Mouse (Mus musculus) midbrain, embryonic 14.5 days (tissue): Measurements from ENCODE around the gene Fgl2. TPM values are rescaled to one million over a fixed set of nuclear protein-coding genes. Genes with fewer than 3 reads are reported as not detected.

Experiments
- ATAC-seq: fragments of 200-750 bp; cut with Nextera tagmentation; 2 replicates; pipeline ENCODE4 v1.8.0; 2017; ENCODE audit warnings: moderate number of reproducible peaks, moderate library complexity; ENCODE audit not compliant: low FRiP score, low TSS enrichment
- DNase-seq: peaks from one replicate; pipeline ENCODE4 v3.0.0-alpha.2; 2015
- H3K27ac ChIP-seq: fragments of 300-500 bp; sonication (generic); replicated peaks from 2 replicates; pipeline ENCODE4 v1.5.1; 2014; ENCODE audit warnings: mild to moderate bottlenecking, low read depth, low read length, moderate library complexity
- H3K27me3 ChIP-seq: fragments of 300-500 bp; sonication (generic); 2 replicates; pipeline ENCODE4 v1.6.1; 2014; ENCODE audit warnings: low read length, control low read depth, mixed read lengths; ENCODE audit not compliant: control insufficient read depth, insufficient read depth
- H3K36me3 ChIP-seq: fragments of 300-500 bp; sonication (generic); 2 replicates; pipeline ENCODE4 v1.6.1; 2014; ENCODE audit warnings: low read length, control low read depth; ENCODE audit not compliant: control insufficient read depth, insufficient read depth
- H3K4me1 ChIP-seq: fragments of 300-500 bp; sonication (generic); 2 replicates; pipeline ENCODE4 v1.6.1; 2014; ENCODE audit warnings: mild to moderate bottlenecking, antibody characterized with exemption, low read length, control low read depth; ENCODE audit not compliant: control insufficient read depth, insufficient read depth
- H3K4me2 ChIP-seq: fragments of 300-500 bp; sonication (generic); 2 replicates; pipeline ENCODE4 v1.6.1; 2014; ENCODE audit warnings: mild to moderate bottlenecking, low read length, moderate library complexity
- H3K4me3 ChIP-seq: fragments of 300-500 bp; sonication (generic); replicated peaks from 2 replicates; pipeline ENCODE4 v1.5.1; 2014; ENCODE audit warnings: low read depth, low read length
- H3K9ac ChIP-seq: fragments of 300-500 bp; sonication (generic); replicated peaks from 2 replicates; pipeline ENCODE4 v1.6.1; 2014; ENCODE audit warnings: mild to moderate bottlenecking, low read length, moderate library complexity
- H3K9me3 ChIP-seq: fragments of 300-500 bp; sonication (generic); 2 replicates; pipeline ENCODE4 v1.6.1; 2016; ENCODE audit warnings: low read length, control low read depth, mixed read lengths; ENCODE audit not compliant: control insufficient read depth
- WGBS: fragments of 180-500 bp; shearing (Covaris S2); extraction: QIAGEN DNeasy Blood & Tissue Kit; methylation state at CpG from one replicate; pipeline ENCODE4 v1.1.7; 2014; 5-methylcytosine and 5-hydroxymethylcytosine counted together
- polyA plus RNA-seq: library from polyadenylated mRNA; unstranded; fragments of >200 nt; fragmentation: Nextera tagmentation; extraction: Ambion mirVana; gene quantifications from 2 replicates; pipeline ENCODE4 v1.2.1, GENCODE M21; 2014

The Fgl2 gene
- polyA plus RNA-seq, 1 experiment from 2014 or later, result 2.3 TPM

DNA sequence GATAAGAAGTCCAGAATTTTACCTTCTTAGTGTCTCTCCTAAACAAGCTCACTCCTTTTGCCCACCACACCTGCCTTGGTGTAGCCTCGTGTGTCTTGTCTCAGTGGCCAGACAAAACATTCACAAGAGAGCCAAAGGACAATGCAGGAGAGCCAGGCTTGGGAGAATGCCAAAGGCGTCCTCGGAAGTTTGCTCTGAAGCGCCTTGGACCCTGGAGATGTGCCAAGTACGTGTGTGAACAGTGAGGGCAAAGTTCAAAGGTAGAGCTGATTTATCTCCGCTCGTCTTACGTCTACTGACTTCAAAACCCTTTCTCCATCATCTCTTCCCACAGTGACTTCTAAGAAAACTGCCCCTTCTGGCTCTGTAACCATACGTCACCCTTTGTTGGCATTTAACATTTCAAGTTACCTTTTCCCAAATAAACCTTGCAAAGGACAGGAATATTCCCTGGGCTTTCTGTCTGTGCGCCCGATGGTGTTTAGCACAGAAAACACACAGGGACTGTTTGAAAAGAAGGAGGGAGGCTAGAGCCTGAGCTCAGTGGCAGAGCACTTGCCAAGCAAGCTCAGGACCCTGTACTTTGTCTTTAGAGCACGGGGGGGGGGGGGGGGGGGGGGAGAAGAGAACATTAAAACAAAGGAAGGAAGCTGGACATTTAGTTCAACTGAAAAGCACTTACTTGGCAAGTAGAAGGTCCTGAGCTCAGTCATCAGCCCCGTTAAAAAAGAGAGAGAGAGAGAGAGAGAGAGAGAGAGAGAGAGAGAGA lies 19.4 kb downstream of the Fgl2 start:
- no peaks in the 10 kb centered on the region for H3K36me3 ChIP-seq
- H3K4me1 ChIP-seq, result no peaks in the 10 kb centered on the region
- no peak overlapping the region for H3K4me3 ChIP-seq
- no peak overlapping the region for H3K4me2 ChIP-seq
- H3K27ac ChIP-seq, result no peak overlapping the region
- no peak overlapping the region for H3K9ac ChIP-seq
- H3K27me3 ChIP-seq, result no peaks in the 10 kb centered on the region
- WGBS, result 50% methylated on average over 13 of the region's 13 CpGs
- no peaks in the 10 kb centered on the region for H3K9me3 ChIP-seq
- no peak for DNase-seq
- ATAC-seq, result no peak

DNA sequence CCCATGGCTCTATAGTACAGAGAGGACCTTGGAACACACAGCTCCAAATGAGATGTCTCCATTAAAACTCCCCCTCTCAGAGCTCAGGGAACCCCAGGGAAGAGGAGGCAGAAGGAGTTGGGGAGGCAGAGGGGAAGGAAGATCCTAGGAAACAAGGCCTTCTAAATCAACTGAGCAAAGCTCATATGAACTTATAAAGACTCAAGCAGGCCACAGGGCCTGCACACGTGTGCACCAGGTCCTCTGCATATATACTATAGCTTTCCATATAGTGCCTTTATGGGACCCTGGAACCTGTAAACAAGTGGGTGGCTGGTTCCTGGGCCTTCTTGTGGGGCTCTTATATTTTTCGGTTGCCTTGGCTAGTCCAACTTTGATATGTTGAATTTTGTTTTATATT lies 22.1 kb downstream of the Fgl2 start:
- no peak overlapping the region for H3K4me3 ChIP-seq
- no peaks in the 10 kb centered on the region for H3K9me3 ChIP-seq
- no peak overlapping the region for H3K9ac ChIP-seq
- ATAC-seq (no peak), DNase-seq (no peak)
- no peaks in the 10 kb centered on the region for H3K27me3 ChIP-seq
- H3K4me1 ChIP-seq, result no peaks in the 10 kb centered on the region
- H3K36me3 ChIP-seq, result no peaks in the 10 kb centered on the region
- no peak overlapping the region for H3K27ac ChIP-seq
- WGBS, result 84% methylated on average over 2 of the region's 2 CpGs
- H3K4me2 ChIP-seq, result no peak overlapping the region

DNA sequence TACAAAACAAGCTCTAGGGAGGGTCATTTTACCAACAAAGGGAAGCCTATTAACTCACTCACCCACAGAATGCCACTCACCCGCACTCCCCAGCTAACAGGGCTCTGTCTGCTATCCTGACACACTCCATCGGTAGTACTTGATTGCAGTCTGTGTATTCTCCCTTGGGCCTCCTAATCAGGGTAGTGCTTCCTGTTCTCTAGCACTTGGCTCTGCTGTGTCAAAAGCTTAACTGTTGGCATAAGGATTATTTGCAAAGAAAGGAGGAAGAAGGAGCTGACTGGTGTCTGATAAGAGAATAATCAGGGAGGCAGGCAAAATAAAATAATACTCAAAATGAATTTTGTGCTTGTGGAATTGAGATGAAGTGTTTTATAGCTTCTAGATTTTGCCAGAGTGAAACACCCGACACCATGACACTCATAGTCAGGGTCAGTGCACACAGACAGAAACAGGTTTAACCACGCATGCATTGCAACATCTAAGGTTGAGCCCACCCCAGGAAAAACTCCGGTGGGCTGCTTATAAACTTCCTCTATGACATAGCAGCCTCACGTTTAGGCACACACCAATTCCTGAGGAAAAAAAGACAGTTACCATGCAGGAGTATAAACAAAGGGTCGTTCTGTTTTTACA lies 22.9 kb downstream of the Fgl2 start:
- Histone ChIP-seq H3K9ac (no peak overlapping the region), H3K36me3 (no peaks in the 10 kb centered on the region), H3K27ac (no peak overlapping the region), H3K9me3 (no peaks in the 10 kb centered on the region), H3K4me3 (no peak overlapping the region), H3K4me2 (no peak overlapping the region), H3K4me1 (no peaks in the 10 kb centered on the region), H3K27me3 (no peaks in the 10 kb centered on the region)
- WGBS, result 54% methylated on average over 7 of the region's 7 CpGs
- no peak for DNase-seq
- ATAC-seq, result no peak

DNA sequence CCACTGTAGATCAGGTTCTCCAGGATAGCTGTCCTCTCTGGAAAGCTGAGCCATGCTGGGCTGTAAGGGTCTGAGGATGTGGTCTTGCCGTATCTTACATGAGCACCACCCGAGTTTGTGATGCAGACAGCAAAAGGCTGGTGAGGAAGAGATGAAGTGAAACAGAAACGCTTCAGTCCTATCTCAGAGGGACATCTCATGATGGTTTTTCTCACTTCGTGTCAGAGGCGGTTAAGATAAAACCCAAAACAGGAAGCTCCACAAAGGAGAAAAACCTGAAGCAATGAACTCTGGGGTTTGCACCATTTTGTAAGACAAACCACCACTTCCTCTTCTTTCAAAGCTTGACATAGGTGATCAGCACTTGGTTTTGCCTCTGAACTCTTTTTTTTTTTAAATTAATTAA lies 38.8 kb downstream of the Fgl2 start:
- no peak overlapping the region for H3K4me3 ChIP-seq
- no peaks in the 10 kb centered on the region for H3K36me3 ChIP-seq
- H3K9me3 ChIP-seq, result no peaks in the 10 kb centered on the region
- H3K27me3 ChIP-seq, result no peaks in the 10 kb centered on the region
- no peaks in the 10 kb centered on the region for H3K4me1 ChIP-seq
- no peak overlapping the region for H3K9ac ChIP-seq
- ATAC-seq (no peak), DNase-seq (no peak)
- WGBS, result 93% methylated on average over 5 of the region's 5 CpGs
- no peak overlapping the region for H3K27ac ChIP-seq
- H3K4me2 ChIP-seq, result no peak overlapping the region

DNA sequence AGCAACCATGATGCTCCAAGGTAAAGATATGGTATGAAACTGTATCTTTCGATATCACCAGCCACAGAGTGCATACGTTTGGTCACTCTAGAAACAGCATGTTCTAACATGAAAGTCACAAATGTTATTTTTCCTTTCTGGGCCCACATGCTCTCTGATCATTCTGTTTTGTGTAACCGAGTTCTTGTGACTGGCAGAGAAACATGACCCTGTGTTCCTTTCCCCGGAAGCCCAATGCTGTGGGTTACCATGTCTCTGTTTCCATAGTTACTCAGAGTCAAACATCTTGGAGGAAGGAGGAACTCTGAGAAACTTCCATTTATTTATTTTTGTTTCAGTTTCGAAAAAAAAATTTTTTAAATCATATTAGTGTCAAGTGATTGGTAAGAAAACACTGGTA lies 39.6 kb downstream of the Fgl2 start:
- 85% methylated on average over 5 of the region's 5 CpGs for WGBS
- no peak for DNase-seq
- Histone ChIP-seq H3K27ac (no peak overlapping the region), H3K27me3 (no peaks in the 10 kb centered on the region), H3K4me3 (no peak overlapping the region), H3K4me1 (no peaks in the 10 kb centered on the region), H3K36me3 (no peaks in the 10 kb centered on the region), H3K9ac (no peak overlapping the region), H3K9me3 (no peaks in the 10 kb centered on the region), H3K4me2 (no peak overlapping the region)
- no peak for ATAC-seq

- no peaks in the 10 kb centered on the region for H3K36me3 ChIP-seq
- no peaks in the 10 kb centered on the region for H3K27me3 ChIP-seq
- H3K27ac ChIP-seq, result no peak overlapping the region
- WGBS, result 92% methylated on average over 3 of the region's 3 CpGs
- DNase-seq, result no peak
- no peak for ATAC-seq
- no peak overlapping the region for H3K4me2 ChIP-seq
- no peak overlapping the region for H3K9ac ChIP-seq
- no peaks in the 10 kb centered on the region for H3K9me3 ChIP-seq
- H3K4me3 ChIP-seq, result no peak overlapping the region
- H3K4me1 ChIP-seq, result no peaks in the 10 kb centered on the region
Observed at GRCm38 (mm10) chr5:21413322-21413721, 40.9 kb downstream of the Fgl2 start.

DNA sequence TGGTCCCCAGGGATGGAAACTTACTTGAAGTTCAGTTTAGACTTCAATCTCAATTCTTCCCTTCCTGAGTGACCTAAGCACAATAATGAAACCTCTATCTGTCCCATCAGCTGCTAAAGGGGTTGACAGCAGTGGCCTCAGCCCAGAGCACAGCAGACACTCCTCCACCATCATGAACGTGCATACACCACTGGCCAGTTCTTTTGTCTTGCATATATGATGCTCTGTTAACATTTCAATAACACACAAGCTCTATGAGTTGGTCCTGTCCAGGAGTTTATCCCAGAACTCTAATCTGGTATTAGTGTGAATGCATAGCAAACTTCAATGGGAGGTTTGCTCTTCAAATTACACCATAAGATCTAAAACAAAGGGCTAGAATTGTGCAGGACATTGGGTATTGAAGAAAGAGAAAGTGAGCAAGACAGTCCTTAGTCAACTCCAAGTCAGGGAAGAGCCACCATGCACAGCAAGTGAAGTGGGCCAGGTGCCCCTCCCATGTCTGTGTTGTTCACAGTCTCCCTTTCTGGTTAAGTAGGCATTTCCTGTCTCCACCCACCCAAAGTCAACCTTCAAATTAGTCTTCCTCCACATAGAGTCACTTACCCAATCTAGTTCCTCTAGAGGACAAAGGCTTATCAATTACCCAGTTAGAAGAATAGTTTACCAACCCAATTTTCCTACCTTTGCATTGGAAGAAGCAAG lies 41.8 kb downstream of the Fgl2 start:
- no peak overlapping the region for H3K27ac ChIP-seq
- H3K36me3 ChIP-seq, result no peaks in the 10 kb centered on the region
- 56% methylated on average over 1 of the region's 1 CpGs for WGBS
- no peaks in the 10 kb centered on the region for H3K4me1 ChIP-seq
- H3K4me3 ChIP-seq, result no peak overlapping the region
- no peak overlapping the region for H3K9ac ChIP-seq
- H3K27me3 ChIP-seq, result no peaks in the 10 kb centered on the region
- no peak overlapping the region for H3K4me2 ChIP-seq
- ATAC-seq (no peak), DNase-seq (no peak)
- no peaks in the 10 kb centered on the region for H3K9me3 ChIP-seq

DNA sequence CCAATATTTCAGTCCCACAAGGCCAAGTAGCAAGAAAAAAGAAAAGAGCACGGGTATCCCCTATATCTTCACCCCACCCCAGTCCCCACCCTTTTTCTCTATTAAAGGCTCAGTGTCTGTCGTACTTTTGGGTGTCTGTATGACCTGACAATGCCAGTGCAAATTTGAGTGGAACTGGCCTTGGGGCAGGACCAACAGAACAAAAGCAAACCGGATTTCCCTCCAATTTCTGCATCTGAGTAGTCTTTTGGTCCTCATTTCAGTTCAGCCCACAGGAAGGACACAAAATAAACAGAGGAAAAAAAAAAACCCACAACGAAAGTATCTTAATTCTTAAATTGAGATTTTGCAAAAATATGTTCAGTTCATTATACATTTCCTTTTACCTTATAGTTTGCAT lies 46.2 kb downstream of the Fgl2 start:
- H3K4me3 ChIP-seq, result no peak overlapping the region
- ATAC-seq, result no peak
- H3K9me3 ChIP-seq, result no peaks in the 10 kb centered on the region
- no peaks in the 10 kb centered on the region for H3K27me3 ChIP-seq
- no peak for DNase-seq
- H3K36me3 ChIP-seq, result no peaks in the 10 kb centered on the region
- H3K4me2 ChIP-seq, result no peak overlapping the region
- H3K27ac ChIP-seq, result no peak overlapping the region
- no peak overlapping the region for H3K9ac ChIP-seq
- H3K4me1 ChIP-seq, result no peaks in the 10 kb centered on the region
- WGBS, result 72% methylated on average over 4 of the region's 4 CpGs
